Mouse (Mus musculus): ENCODE data around the gene Pdia5. TPM values are rescaled to one million over a fixed set of nuclear protein-coding genes. Genes with fewer than 3 reads are reported as not detected.

Gene Pdia5
- polyA plus RNA-seq, 1 experiment from 2014 or later, result 20.4 TPM

- WGBS, result 42% methylated on average over 11 of the region's 11 CpGs
- H3K9ac ChIP-seq (replicated peaks; ENCODE audit: low read depth, low read length), result no peak overlapping the region
- H3K4me1 ChIP-seq (ENCODE audit: control insufficient read depth, insufficient read depth, low read length), result peaks cover 7% of the 10 kb centered on the region; the same call in 1 of the 2 replicates
- no peaks in the 10 kb centered on the region for H3K9me3 ChIP-seq (ENCODE audit: control insufficient read depth, low read depth, low read length)
- no peaks in the 10 kb centered on the region for H3K36me3 ChIP-seq (ENCODE audit: control insufficient read depth, insufficient read depth, low read length)
- no peak overlapping the region for H3K27ac ChIP-seq (ENCODE audit: low read length)
- H3K4me3 ChIP-seq (ENCODE audit: low read depth, low read length), result no peak overlapping the region
- H3K27me3 ChIP-seq (ENCODE audit: control insufficient read depth, insufficient read depth, low read length), result no peaks in the 10 kb centered on the region
- no peak for ATAC-seq (ENCODE audit: insufficient number of reproducible peaks, insufficient read depth, low FRiP score, low read depth)
- no peak overlapping the region for H3K4me2 ChIP-seq (replicated peaks; ENCODE audit: low read depth, low read length)
Observed at GRCm38 (mm10) chr16:35509331-35510070, 18.8 kb upstream of the Pdia5 start.

DNA sequence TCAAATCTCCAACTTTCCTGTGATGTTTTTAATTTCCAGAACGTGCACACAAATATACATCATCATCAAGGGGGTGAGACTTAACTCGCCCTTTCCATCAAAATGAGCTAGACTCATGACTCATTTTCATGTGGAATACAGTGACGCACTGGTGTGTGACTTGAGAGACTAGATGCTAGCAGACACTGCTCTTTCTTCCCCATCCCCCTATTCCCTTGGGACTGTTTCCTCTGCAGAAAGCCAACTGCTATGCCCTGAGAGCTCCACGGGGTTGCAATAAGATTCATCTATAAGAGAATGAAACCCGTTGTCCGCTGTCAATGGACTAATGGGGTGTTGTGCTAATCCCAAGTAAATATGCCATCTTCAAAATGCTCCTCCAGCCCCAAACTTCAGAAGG lies 17.9 kb upstream of the Pdia5 start:
- no peak overlapping the region for H3K27ac ChIP-seq (ENCODE audit: low read length)
- peaks cover 7% of the 10 kb centered on the region; the same call in 1 of the 2 replicates for H3K4me1 ChIP-seq (ENCODE audit: control insufficient read depth, insufficient read depth, low read length)
- no peaks in the 10 kb centered on the region for H3K36me3 ChIP-seq (ENCODE audit: control insufficient read depth, insufficient read depth, low read length)
- ATAC-seq (ENCODE audit: insufficient number of reproducible peaks, insufficient read depth, low FRiP score, low read depth), result no peak
- H3K27me3 ChIP-seq (ENCODE audit: control insufficient read depth, insufficient read depth, low read length), result no peaks in the 10 kb centered on the region
- H3K4me3 ChIP-seq (ENCODE audit: low read depth, low read length), result no peak overlapping the region
- no peak overlapping the region for H3K9ac ChIP-seq (replicated peaks; ENCODE audit: low read depth, low read length)
- 86% methylated on average over 6 of the region's 6 CpGs for WGBS
- no peak overlapping the region for H3K4me2 ChIP-seq (replicated peaks; ENCODE audit: low read depth, low read length)
- peaks cover 4% of the 10 kb centered on the region; the same call in 1 of the 2 replicates for H3K9me3 ChIP-seq (ENCODE audit: control insufficient read depth, low read depth, low read length)

DNA sequence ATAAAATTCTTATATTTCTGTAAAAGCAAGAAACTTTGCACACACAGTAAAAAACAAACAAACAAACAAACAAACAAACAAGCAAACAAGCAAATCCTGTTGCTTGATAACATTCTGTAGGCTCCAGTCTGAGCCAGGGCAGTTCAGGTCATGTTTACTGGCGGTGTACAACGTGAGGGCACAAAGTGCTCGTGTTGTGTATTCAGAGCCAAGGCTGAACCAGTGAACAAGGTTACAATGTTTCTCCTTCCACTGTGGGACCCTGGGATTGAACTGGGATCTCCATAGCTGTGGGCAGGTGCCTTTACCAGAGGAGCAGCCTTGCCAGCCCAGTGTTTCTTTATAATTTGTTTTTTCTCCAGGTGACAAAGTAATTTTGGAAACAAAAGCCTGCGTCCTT lies 15.1 kb upstream of the Pdia5 start:
- peaks cover 4% of the 10 kb centered on the region; the same call in 1 of the 2 replicates for H3K9me3 ChIP-seq (ENCODE audit: control insufficient read depth, low read depth, low read length)
- no peaks in the 10 kb centered on the region for H3K36me3 ChIP-seq (ENCODE audit: control insufficient read depth, insufficient read depth, low read length)
- no peak for ATAC-seq (ENCODE audit: insufficient number of reproducible peaks, insufficient read depth, low FRiP score, low read depth)
- H3K27me3 ChIP-seq (ENCODE audit: control insufficient read depth, insufficient read depth, low read length), result no peaks in the 10 kb centered on the region
- no peak overlapping the region for H3K4me3 ChIP-seq (ENCODE audit: low read depth, low read length)
- no peak overlapping the region for H3K9ac ChIP-seq (replicated peaks; ENCODE audit: low read depth, low read length)
- 79% methylated on average over 4 of the region's 4 CpGs for whole genome bisulfite sequencing
- no peak overlapping the region for H3K4me2 ChIP-seq (replicated peaks; ENCODE audit: low read depth, low read length)
- H3K27ac ChIP-seq (ENCODE audit: low read length), result no peak overlapping the region
- peaks cover 7% of the 10 kb centered on the region; the same call in 1 of the 2 replicates for H3K4me1 ChIP-seq (ENCODE audit: control insufficient read depth, insufficient read depth, low read length)

DNA sequence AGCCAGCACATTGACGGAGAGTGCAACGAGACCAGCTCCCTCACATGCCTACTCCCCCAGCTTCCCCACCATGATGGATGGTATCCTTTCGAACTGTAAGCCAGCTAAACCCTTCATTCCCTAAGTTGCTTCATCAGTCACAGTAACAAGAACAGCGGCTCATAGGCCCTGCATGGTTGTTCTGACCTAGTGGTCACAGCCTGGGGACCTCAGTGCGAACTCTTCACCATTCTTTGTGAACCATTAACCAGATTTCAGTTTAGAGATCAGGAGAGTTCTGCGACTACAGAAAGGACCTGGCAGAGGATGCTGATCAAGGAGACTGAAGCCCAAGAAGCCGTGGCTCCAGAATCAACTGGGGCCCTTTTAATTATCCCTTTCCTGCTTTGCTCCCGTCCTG lies 13.6 kb upstream of the Pdia5 start:
- Histone ChIP-seq H3K27me3 (ENCODE audit: control insufficient read depth, insufficient read depth, low read length) (no peaks in the 10 kb centered on the region), H3K9ac (replicated peaks; ENCODE audit: low read depth, low read length) (no peak overlapping the region), H3K27ac (ENCODE audit: low read length) (no peak overlapping the region), H3K36me3 (ENCODE audit: control insufficient read depth, insufficient read depth, low read length) (no peaks in the 10 kb centered on the region), H3K4me1 (ENCODE audit: control insufficient read depth, insufficient read depth, low read length) (peaks cover 2% of the 10 kb centered on the region; the same call in 1 of the 2 replicates), H3K9me3 (ENCODE audit: control insufficient read depth, low read depth, low read length) (peaks cover 4% of the 10 kb centered on the region; the same call in 1 of the 2 replicates), H3K4me2 (replicated peaks; ENCODE audit: low read depth, low read length) (no peak overlapping the region), H3K4me3 (ENCODE audit: low read depth, low read length) (no peak overlapping the region)
- 81% methylated on average over 8 of the region's 8 CpGs for WGBS
- no peak for ATAC-seq (ENCODE audit: insufficient number of reproducible peaks, insufficient read depth, low FRiP score, low read depth)

DNA sequence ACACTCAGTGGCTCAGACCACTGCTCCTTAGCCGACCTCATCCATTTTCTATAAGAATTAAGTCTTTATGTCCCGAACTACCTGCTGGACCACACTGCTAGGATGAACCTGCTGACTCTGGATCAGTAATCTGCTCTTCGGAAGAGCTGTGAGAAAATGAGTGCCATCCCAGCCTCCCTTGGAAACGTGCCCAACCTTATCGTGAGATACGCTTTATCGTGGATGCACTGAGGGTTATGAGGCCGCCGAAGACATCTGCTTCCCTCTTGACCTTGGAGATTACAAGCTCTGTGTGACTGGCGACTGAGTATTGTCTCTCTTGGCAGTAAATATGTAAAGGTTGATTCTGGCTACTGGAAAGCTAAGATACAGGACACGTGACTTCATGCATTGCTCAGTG lies 11.8 kb upstream of the Pdia5 start:
- H3K36me3 ChIP-seq (ENCODE audit: control insufficient read depth, insufficient read depth, low read length), result no peaks in the 10 kb centered on the region
- no peak overlapping the region for H3K4me3 ChIP-seq (ENCODE audit: low read depth, low read length)
- H3K4me1 ChIP-seq (ENCODE audit: control insufficient read depth, insufficient read depth, low read length), result no peaks in the 10 kb centered on the region
- H3K27ac ChIP-seq (ENCODE audit: low read length), result no peak overlapping the region
- no peak overlapping the region for H3K4me2 ChIP-seq (replicated peaks; ENCODE audit: low read depth, low read length)
- ATAC-seq (ENCODE audit: insufficient number of reproducible peaks, insufficient read depth, low FRiP score, low read depth), result no peak
- H3K9ac ChIP-seq (replicated peaks; ENCODE audit: low read depth, low read length), result no peak overlapping the region
- H3K27me3 ChIP-seq (ENCODE audit: control insufficient read depth, insufficient read depth, low read length), result no peaks in the 10 kb centered on the region
- H3K9me3 ChIP-seq (ENCODE audit: control insufficient read depth, low read depth, low read length), result peaks cover 4% of the 10 kb centered on the region; the same call in 1 of the 2 replicates
- 76% methylated on average over 11 of the region's 11 CpGs for WGBS

- Histone ChIP-seq H3K9ac (replicated peaks; ENCODE audit: low read depth, low read length) (no peak overlapping the region), H3K9me3 (ENCODE audit: control insufficient read depth, low read depth, low read length) (peaks cover 4% of the 10 kb centered on the region; the same call in 1 of the 2 replicates), H3K4me2 (replicated peaks; ENCODE audit: low read depth, low read length) (no peak overlapping the region), H3K4me3 (ENCODE audit: low read depth, low read length) (no peak overlapping the region), H3K4me1 (ENCODE audit: control insufficient read depth, insufficient read depth, low read length) (no peaks in the 10 kb centered on the region), H3K27me3 (ENCODE audit: control insufficient read depth, insufficient read depth, low read length) (no peaks in the 10 kb centered on the region), H3K36me3 (ENCODE audit: control insufficient read depth, insufficient read depth, low read length) (no peaks in the 10 kb centered on the region), H3K27ac (ENCODE audit: low read length) (no peak overlapping the region)
- 57% methylated on average over 4 of the region's 4 CpGs for WGBS
- no peak for ATAC-seq (ENCODE audit: insufficient number of reproducible peaks, insufficient read depth, low FRiP score, low read depth)
Observed at GRCm38 (mm10) chr16:35501106-35501760, 10.6 kb upstream of the Pdia5 start.

- Histone ChIP-seq H3K27me3 (ENCODE audit: control insufficient read depth, insufficient read depth, low read length) (no peaks in the 10 kb centered on the region), H3K4me2 (replicated peaks; ENCODE audit: low read depth, low read length) (no peak overlapping the region), H3K4me3 (ENCODE audit: low read depth, low read length) (no peak overlapping the region), H3K36me3 (ENCODE audit: control insufficient read depth, insufficient read depth, low read length) (no peaks in the 10 kb centered on the region), H3K27ac (ENCODE audit: low read length) (no peak overlapping the region), H3K9ac (replicated peaks; ENCODE audit: low read depth, low read length) (no peak overlapping the region), H3K4me1 (ENCODE audit: control insufficient read depth, insufficient read depth, low read length) (no peaks in the 10 kb centered on the region), H3K9me3 (ENCODE audit: control insufficient read depth, low read depth, low read length) (peaks cover 4% of the 10 kb centered on the region; the same call in 1 of the 2 replicates)
- ATAC-seq (ENCODE audit: insufficient number of reproducible peaks, insufficient read depth, low FRiP score, low read depth), result no peak
- WGBS, result 91% methylated on average over 3 of the region's 3 CpGs
Observed at GRCm38 (mm10) chr16:35500342-35500741, 9.7 kb upstream of the Pdia5 start.

GRCm38 (mm10) chr16:35489793-35490192 lies 880 bp downstream of the Pdia5 start:
- H3K27ac ChIP-seq (ENCODE audit: low read length), result no peak overlapping the region
- H3K4me3 ChIP-seq (ENCODE audit: low read depth, low read length), result peak overlapping the region; percentile 79
- H3K36me3 ChIP-seq (ENCODE audit: control insufficient read depth, insufficient read depth, low read length), result no peaks in the 10 kb centered on the region
- 0 out of 2 replicates have a peak overlapping the region, but pooled peaks have one; percentile 53 for H3K9ac ChIP-seq (replicated peaks; ENCODE audit: low read depth, low read length)
- peak overlapping the region; percentile 93 for H3K4me2 ChIP-seq (replicated peaks; ENCODE audit: low read depth, low read length)
- ATAC-seq (ENCODE audit: insufficient number of reproducible peaks, insufficient read depth, low FRiP score, low read depth), result peak; percentile 6; the same call in 1 of the 2 replicates
- no peaks in the 10 kb centered on the region for H3K9me3 ChIP-seq (ENCODE audit: control insufficient read depth, low read depth, low read length)
- 8% methylated on average over 10 of the region's 10 CpGs for WGBS
- H3K27me3 ChIP-seq (ENCODE audit: control insufficient read depth, insufficient read depth, low read length), result no peaks in the 10 kb centered on the region
- H3K4me1 ChIP-seq (ENCODE audit: control insufficient read depth, insufficient read depth, low read length), result no peaks in the 10 kb centered on the region; the same call in 1 of the 2 replicates
